Mouse (Mus musculus): ENCODE measurements around the gene Usp35.

Usp35 gene

DNA sequence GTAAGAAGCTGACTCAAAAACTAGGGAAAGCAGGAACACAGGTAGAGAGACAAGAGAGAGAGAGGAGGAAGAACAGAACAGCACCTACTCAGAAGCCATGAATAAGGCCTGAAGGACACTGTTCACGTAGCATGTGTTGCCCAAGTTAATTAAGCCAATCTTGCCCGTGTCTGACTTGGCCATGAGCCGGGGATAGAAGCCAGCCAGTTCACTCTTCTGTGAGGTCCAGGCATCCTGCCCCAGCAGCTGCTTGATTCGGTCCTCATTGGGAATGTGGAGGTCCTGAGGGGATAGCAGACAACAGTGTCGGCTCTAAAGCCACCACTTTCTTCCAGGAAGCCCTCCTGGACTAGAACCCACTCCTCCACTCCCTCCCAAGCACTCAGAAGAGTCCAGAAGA, 17.2 kb downstream of the Usp35 start:
- no peak for DNase-seq (ENCODE audit: low read depth, low spot score)

DNA sequence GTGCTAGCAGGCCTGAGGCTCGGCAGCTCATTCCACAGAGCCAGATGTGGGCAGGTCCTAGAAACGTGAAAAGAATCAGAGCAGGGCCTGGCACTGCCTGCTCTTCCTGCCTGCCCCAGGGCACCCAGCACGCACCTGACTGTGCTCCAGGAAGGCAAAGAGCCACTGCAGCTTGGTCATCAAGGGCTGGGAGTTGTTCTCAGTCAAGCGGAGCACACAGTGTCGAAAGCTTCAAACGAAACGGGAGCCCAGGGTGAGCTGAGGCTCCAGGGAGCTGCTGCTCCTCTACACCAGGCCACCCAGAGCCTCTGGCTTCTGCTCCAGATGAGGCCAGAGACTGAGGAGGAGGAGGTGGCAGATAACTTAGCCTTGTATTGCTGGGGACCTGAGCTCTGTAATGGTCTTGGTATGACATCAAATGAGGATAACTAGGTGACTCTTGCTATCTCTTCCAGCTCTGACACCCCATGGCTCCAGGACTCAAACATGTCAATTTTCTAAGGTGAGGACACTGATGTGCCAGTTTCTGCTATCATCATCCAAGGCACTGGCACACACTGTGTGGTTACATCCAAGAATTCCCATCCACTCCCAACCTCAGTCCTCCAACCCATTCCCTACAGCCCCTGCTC, 18.3 kb downstream of the Usp35 start:
- no peak for DNase-seq (ENCODE audit: low read depth, low spot score)

DNA sequence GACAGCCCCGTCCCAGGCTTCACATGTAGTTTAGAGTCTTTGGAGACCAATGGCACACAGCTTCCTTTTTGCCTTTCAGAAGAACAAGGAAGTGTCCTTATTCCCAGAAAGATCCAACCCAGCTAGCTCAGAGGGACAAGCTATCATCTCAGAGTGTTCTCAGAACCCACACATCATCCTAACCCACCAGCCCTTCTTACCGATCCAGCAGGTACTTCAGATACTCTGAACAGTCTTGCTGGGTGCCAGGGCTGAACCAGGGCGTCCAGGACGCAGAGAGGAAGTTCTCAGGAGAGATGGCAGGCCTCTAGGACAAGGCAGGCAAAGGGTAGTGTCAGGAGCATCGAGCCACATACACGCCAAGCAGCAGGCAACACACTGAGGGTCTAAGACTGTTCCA, 19.0 kb downstream of the Usp35 start:
- no peak for DNase-seq (ENCODE audit: low read depth, low spot score)

DNA sequence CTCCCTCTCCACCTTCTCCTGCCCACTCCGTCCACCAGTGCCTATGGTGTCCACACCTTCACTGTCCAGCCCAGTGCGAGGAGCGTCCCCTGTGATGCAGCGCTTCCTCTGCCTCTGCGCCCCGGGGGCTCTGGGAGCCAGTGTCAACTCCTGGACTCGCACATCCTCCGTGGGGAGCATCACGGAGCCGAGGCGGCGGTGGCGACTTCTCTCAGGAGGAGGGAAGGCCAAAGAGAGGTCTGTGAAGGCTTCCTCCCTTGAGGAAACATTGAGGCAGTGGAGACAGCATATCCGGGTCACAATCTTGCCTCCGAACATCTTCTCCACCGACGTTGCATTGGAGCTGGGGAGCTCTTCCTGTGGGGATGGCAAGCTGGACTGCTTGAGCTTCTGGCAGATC, 19.6 kb downstream of the Usp35 start:
- no peak for DNase-seq (ENCODE audit: low read depth, low spot score)

DNA sequence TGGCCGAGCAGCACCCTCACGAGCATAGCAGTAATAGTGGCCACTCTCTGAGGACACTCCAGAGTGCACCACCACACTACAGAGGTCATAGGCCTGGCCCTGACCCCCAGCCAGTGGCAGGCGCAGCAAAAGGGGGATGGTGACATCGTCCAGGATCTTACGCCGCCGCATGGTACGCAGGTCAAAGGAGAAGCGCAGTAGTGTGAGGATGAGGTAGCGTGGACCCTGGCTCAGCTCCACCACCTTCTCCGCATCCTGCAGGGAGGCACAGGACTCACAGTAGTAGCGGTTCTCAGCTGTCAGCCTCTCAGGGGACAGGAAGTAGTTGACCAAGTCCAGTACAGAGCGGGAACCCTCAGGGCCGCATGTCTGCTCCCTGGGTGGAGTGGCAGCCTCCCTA, 20.2 kb downstream of the Usp35 start:
- no peak for DNase-seq (ENCODE audit: low read depth, low spot score)

DNA sequence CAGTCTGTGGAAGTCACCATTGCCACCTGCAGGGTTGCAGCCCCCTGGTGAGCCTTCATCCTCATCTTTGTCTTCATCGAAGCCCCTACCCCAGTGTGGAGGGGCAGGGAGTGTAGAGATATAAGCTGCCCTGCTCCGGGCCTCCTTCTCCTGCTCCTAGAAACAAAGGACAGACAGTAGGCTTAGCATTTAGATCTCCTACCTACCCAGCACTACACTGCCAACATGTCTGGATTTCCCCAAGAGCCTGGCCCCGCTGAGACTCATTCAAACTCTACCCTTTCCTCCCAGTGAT, 21.5 kb downstream of the Usp35 start:
- DNase-seq (ENCODE audit: low read depth, low spot score), result no peak

DNA sequence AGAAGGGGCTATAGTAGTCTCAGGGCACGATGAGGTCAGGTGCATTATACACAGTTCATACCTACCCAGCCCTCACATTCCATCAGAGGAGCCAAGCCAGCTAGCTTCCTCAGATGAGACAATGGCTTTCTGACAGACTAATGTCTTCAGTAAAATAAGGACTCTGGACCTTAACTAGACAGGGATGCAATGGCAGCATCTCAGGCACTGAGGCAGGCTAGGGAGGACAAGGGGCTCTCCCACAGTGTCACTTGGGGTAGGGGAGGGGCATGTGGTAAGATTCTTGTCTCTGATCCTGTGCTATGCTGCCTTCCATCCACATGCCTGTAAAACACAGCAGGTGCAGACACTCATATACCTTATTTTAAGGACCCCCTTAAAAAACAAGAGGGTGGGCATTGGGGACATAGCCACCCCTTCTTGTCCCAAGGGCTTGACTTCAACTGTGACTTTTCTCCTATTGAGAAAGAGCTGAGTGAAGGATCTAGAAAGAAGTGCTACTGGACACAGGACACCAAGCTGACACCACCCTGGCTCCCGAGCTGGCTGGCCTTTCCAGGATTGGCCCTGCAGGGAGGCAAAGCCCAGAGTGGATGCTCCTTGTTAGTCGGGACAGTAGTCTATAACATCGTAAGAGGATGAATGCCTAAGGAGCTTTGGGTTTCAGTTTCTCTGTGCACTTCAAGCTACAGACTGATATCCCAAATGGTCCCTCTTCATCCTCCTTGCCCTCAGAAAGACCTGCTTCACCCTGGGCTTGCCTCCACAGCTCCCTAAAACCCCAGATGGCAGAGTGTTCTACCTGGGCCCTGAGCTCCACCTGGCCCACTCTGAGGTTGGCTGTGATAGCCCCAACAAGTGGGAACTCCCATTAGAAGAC, 22.1 kb downstream of the Usp35 start:
- no peak for DNase-seq (ENCODE audit: low read depth, low spot score)

DNA sequence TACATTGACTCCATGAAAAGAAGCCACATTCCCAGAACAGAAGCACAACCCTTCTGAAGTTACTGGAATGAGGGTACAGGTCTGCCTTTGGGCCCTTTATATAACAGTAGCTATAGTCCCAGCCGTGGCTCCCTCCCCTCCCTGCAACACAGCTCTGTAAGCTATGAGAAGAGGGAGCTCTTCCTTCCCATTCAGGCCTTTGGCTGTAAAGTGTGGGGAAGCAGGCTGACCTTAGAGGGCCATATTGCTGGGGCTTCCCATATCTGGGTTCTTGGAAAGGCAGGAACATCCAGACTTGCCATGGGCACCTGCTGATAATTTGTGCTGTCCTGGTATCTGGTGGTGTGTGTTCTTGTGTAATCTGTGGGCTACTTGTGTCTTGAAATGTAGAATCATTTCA, 24.3 kb downstream of the Usp35 start:
- no peak for DNase-seq (ENCODE audit: low read depth, low spot score)

DNA sequence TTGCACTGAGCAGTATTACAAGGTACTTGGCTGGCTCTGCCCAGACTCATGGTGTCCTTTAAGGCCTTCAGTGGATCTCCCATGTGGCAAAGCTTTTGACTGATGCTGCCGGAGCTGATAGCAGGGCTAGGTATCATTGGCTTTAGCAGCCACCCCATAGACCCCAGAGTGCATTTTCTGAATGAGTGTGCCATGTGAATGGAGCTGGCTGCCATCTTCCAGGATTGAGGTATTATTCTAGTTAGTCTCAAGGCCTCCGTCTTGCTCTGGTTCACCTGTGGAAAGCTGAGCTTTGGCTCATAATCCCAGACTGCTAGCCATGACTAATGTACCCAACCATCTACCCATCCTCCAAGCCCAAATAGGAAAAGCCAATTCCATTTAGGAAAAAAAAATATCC, 25.0 kb downstream of the Usp35 start:
- no peak for DNase-seq (ENCODE audit: low read depth, low spot score)

DNA sequence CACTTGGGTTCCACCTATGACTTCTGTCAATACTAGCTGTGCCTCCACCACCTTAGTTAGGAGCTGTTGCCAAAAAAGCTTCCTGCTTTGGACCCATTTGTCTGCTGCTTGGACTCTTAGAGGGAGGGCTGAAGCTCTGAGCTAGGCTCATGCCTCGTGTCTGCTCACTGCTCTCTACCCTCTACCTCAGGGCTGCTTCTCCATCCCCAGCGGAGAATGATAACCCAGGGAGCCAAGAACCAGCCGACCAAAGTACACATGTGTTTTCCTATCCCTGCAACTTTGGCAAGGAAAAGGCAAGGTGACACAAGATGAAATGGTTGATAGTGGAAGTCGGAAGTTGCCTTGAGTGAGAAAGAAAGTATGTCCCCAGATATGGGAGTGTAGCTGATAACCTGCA, 26.6 kb downstream of the Usp35 start:
- no peak for DNase-seq (ENCODE audit: low read depth, low spot score)

DNA sequence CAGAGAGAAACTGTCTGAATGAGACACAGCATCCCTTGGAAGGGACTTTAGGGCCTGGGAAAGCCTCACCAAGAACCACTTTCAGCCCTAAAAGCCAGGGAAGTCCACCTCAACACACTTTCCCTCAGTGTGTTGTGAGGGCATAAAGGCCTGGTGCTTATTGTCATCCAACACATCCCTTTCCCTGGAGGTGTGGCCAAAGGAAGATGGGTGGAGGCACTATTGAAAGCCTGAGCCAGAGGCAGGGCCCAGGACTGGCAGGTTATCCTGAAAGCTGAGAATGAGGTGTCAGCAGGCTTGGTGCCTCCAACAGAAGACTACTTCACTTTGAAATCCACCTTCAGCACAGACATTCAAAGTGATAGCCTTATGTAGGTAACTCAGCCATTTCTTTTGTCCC, 27.3 kb downstream of the Usp35 start:
- DNase-seq (ENCODE audit: low read depth, low spot score), result no peak

DNA sequence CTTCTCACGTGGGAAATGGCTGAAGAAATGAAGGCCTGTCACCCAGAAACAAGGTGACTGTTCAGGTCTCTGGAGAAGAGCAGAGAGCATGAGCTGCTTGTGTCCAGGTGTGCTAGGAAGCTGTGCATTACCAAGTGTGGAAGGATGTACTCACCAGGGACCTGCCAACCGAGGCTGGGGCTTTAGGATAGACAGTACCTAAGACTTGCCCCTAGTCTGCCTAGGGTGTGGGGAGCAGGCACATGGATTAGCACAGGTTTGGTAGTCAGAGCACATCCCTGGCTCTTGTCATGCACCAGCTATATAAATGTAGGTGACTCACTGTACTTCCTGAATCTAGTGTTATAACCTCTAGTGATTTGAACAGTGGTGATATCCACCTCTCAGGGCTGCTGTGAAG, 28.2 kb downstream of the Usp35 start:
- DNase-seq (ENCODE audit: low read depth, low spot score), result no peak

DNA sequence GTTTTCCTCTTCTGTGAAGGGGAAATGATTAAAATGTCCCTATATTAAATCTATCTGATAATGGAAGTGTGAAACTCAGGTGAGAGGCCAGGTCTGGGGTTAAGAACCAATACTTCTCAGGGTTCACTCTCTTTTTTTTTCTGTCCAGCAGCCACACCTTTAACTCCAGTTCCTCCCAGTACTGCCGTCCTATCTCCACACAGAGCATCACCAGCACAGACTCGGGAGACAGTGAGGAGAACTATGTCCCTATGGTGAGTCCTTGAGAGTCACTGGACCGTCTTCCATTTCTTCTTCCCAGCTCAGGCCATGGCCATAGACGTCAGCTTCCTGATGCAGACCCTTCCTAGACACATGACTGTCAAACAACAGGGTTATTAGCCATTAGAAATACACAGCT, 28.9 kb downstream of the Usp35 start:
- no peak for DNase-seq (ENCODE audit: low read depth, low spot score)

DNA sequence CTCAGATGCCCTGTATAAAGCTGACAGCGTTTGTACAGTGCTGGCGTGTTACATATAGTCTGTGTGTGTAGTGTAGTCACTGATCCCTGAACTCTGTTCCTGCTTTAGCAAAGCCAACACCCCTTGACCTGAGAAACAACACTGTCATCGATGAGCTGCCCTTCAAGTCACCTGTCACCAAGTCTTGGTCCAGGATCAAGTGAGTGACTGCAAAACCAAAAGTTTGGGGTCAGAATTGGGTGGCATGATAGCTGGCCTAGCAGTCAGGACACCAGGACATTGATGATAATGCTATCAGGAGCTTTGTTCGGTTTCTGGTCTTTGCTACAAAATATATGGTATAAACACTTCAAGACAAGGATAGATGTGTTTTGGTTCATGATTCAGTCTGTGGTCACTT, 29.6 kb downstream of the Usp35 start:
- no peak for DNase-seq (ENCODE audit: low read depth, low spot score)

DNA sequence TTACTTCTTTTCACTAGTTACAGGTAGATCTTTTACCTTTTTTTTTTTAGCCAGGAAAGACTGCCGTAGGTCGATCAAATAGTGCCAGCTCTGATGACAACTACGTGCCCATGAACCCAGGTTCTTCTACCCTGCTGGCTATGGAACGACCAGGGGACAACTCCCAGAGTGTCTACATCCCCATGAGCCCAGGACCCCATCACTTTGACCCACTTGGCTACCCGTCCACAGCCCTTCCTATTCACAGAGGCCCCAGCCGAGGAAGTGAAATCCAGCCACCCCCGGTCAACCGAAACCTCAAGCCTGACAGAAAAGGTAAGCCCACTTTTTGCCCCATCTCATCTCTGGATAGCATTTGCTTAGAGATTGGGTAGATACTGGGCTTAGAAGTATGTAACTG, 30.5 kb downstream of the Usp35 start:
- no peak for DNase-seq (ENCODE audit: low read depth, low spot score)

DNA sequence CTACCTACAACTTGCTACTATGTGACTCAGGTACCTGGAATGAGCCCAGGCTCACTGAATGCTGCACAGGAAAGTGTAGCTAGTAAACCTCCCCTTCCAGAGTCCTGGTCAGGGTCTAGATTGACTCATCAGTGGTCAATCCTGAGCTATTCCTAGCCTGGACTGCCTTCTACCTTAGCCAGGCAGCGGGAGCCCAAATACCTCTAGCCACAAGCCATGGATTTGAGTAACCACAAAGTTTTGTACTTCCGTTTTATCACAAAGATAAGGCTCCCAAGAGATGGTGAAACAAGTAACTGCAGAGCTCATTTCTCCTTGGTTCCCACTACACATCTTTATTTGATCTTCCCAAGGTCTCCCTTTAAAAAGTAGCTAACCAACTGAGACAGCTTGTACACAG, 30.9 kb downstream of the Usp35 start:
- no peak for DNase-seq (ENCODE audit: low read depth, low spot score)

DNA sequence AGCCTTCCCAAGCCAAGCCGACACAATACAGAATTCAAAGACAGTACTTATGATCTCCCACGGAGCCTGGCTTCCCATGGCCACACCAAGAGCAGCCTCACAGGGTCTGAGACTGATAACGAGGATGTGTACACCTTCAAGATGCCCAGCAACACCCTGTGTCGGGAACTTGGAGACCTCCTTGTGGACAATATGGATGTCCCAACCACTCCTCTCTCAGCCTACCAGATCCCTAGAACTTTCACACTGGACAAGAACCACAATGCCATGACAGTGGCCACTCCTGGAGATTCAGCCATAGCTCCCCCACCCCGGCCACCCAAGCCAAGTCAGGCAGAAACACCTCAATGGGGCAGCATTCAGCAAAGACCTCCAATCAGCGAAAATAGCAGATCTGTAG, 32.9 kb downstream of the Usp35 start:
- DNase-seq (ENCODE audit: low read depth, low spot score), result no peak

DNA sequence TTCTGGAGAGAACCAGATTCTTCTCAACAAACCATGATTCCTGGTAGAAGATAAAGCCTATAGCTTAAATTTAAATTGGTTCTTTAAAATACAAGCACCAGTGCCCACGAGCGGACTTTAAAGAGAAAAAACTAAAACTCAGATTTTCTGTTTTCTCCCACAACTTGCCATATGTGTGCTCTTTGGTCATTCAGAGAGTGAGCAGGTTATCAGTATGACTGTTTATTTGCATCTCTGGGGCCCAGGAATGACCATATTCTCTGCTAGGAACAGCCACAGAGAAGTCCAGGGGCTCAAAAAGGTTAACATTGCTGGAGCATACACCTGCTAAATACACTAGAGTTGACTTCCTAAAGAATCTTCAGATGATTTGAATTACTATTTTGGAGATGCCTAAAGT, 33.5 kb downstream of the Usp35 start:
- no peak for DNase-seq (ENCODE audit: low read depth, low spot score)

DNA sequence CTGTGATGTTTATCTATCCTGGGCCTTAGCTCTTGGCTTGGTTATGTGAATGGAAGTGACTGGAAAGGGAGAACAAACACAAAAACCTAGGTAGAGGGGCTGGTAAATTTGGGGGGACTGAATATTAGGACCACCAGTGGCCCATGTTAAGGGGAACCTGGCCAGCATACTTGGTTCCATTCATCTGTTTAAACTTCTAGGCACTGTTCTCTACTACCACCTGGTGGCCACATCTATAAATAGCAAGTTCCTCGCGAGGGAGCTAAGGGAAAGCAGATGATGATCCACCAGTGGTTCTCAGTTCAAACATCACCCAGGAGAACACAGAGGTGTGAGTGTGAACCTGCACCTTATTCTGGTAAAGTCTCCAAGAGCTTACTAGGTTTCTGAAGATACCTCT, 34.4 kb downstream of the Usp35 start:
- DNase-seq (ENCODE audit: low read depth, low spot score), result peak; percentile 29

DNA sequence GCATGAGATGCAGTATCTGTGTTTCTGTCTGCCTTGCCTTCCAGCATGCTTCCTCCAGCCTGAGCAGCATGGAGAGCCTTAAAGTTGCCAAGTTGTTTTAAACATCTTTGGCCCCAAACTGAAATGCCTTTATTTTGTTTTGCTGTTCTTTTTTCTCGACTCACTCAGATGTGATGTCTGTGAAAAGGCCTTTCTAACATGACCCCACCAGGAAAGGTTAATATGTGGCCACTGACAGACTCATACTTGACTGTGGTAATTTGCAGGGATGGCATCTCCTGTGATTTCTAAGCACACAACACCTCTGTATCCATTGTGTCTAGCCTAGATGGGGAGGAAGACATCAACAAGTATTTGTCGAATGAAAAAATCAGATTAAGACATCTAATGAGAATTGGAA, 34.8 kb downstream of the Usp35 start:
- no peak for DNase-seq (ENCODE audit: low read depth, low spot score)

DNA sequence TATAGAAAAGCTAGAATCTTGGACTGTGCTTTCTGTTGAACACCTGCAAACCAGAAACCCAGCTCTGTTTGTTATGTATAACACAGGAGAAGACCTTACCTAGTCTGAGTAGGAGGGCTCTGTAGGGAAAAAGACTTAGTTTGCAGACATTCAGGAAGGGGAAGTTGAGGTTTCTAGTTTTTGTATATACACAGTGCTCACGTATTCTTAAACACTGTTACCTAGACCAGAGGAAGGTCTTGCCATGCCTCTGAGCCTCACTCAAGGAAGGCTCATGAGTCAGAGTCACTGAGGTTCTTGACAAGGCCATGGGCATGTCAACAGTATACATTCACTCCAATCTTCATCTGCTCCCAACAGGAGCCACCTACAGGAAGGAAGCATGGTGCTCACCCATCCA, 60.8 kb downstream of the Usp35 start:
- no peak for DNase-seq (ENCODE audit: low read depth, low spot score)

DNA sequence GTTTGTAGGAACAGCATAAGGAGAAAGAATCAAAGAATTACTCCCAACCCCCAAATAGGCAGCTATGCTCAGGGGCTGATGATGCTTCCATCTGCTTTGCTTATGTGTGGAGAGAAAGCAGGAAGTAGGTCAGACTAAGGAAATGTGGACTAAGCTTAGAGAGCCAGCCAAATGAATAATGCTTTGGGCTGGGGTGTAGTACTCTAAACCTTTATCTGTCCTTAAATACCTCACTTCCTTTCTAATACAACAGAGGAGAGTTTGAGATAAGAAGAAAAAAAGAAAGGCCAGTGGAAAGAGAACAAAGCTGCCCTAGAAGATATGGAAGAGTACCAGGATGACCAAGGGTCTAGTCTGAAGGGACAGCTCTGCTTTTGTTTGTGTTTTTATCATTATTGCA, 61.5 kb downstream of the Usp35 start:
- no peak for DNase-seq (ENCODE audit: low read depth, low spot score)

DNA sequence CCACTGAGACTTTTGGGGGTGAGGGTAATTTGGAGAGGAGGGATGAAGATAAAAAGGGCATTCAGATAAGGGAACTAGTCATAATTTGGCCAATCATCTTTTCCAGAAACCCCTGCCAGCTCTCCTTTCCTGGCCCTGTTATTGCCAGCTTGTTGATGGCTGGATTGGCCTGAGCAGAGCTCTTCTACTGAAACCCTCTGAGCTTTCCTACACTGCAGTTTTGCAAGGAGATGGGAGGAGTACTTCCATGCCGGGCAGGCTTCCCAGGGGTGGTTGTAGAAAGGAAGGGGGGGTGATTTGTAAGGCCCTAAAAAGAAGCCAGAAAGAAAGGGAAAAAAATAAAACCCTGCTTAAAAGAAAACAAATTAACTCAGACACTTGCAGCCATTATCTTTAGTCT, 69.3 kb downstream of the Usp35 start:
- DNase-seq (ENCODE audit: low read depth, low spot score), result peak; percentile 58
